In the genomic region with DNA sequence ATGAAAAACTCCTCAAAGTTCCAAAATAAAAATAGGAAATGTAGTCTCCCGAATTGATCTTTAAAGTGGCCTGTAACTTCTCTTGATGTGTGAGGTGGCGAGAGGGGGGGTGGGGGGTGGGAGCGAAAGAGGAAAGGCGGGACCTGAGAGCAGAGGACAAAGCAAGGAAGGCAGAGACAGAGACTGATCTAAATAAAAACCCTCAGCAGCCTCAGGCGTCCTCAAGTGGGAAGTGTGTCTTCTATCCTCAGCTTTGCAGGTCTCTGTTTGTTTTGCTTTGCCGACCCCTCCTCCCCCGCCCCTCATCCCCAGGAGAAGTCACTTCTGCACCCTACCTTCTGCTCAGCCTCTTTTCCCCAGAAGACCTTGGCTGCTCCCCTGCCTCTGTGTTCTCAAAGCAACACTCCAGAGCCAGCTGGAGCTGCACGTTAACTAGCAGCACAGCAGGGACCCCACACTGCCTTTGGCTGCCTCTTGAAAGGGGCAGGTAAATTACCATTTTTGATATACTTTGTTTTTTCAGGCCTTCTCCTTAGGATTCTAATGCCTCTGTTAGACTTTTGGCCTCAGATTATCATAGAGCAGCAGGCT, we compare ENCODE assay signal across 11 mouse cellular contexts.
DNase-seq lines count a peak whose midpoint lies in the region; ATAC-seq lines count a peak whose summit lies in the region.
"Had no signal": no experiment of that assay in that cellular context is flagged by ENCODE, and none has a peak within 500 bp of the region (broad histone marks: within the 10 kb centered on the region; RNA-seq: fewer than 3 reads in every experiment).

No protein-coding gene starts in this region.

- ATAC-seq in forebrain, embryonic 11.5 days (replicated peaks; ENCODE audit: low FRiP score): peak; percentile 70

- H3K4me2 ChIP-seq in forebrain, embryonic 11.5 days (ENCODE audit: low read depth, low read length, severe bottlenecking): 0 out of 2 replicates have a peak overlapping the region, but pooled peaks have one; percentile 1
- H3K4me2 ChIP-seq: liver, embryonic 15.5 days had no signal

- WGBS in forebrain, embryonic 11.5 days: under 1% methylated on average over 8 of the region's 8 CpGs
- WGBS in limb, embryonic 10.5 days: 6% methylated on average over 8 of the region's 8 CpGs

- no peaks in the 10 kb centered on the region for H3K27me3 ChIP-seq in forebrain, embryonic 11.5 days (ENCODE audit: control insufficient read depth, insufficient read depth, low read length)
- no peaks in the 10 kb centered on the region for H3K27me3 ChIP-seq in limb, embryonic 10.5 days (ENCODE audit: low read depth, poor library complexity, severe bottlenecking)
- H3K27me3 ChIP-seq: liver, embryonic 15.5 days had no signal

- no peak overlapping the region for H3K27ac ChIP-seq in forebrain, embryonic 11.5 days (ENCODE audit: low read depth, low read length)
- 0 out of 2 replicates have a peak overlapping the region, but pooled peaks have one; percentile 19 for H3K27ac ChIP-seq in limb, embryonic 10.5 days
- H3K27ac ChIP-seq: left cerebral cortex, adult 2 months; liver, embryonic 15.5 days had no signal

- H3K9me3 ChIP-seq in forebrain, embryonic 11.5 days (ENCODE audit: control insufficient read depth, low read length): no peaks in the 10 kb centered on the region
- H3K9me3 ChIP-seq in limb, embryonic 10.5 days (replicated peaks): no peaks in the 10 kb centered on the region
- H3K9me3 ChIP-seq: liver, embryonic 15.5 days had no signal

- H3K4me3 ChIP-seq in forebrain, embryonic 11.5 days (ENCODE audit: low read depth, low read length): no peak overlapping the region
- H3K4me3 ChIP-seq in limb, embryonic 10.5 days: no peak overlapping the region
- H3K4me3 ChIP-seq: left cerebral cortex, adult 2 months; liver, embryonic 15.5 days had no signal

- H3K9ac ChIP-seq in forebrain, embryonic 11.5 days (ENCODE audit: low read length): no peak overlapping the region
- H3K9ac ChIP-seq: liver, embryonic 15.5 days had no signal

- peaks cover 3% of the 10 kb centered on the region; the same call in 1 of the 2 replicates for H3K4me1 ChIP-seq in forebrain, embryonic 11.5 days (replicated peaks; ENCODE audit: control insufficient read depth, insufficient read depth, low read length)
- H3K4me1 ChIP-seq in limb, embryonic 10.5 days: peaks cover 6% of the 10 kb centered on the region
- H3K4me1 ChIP-seq: liver, embryonic 15.5 days had no signal

- H3K36me3 ChIP-seq in forebrain, embryonic 11.5 days (ENCODE audit: control insufficient read depth, insufficient read depth, low read length): no peaks in the 10 kb centered on the region
- no peaks in the 10 kb centered on the region for H3K36me3 ChIP-seq in limb, embryonic 10.5 days
- H3K36me3 ChIP-seq: liver, embryonic 15.5 days had no signal

- peak; percentile 3 for DNase-seq in retina, postnatal 1 day
- no peak for DNase-seq in retina, embryonic 14.5 days (ENCODE audit: low spot score)
- DNase-seq in forebrain, embryonic 11.5 days (ENCODE audit: low spot score): peak; percentile 53
- no peak for DNase-seq in limb, embryonic 10.5 days (ENCODE audit: low spot score)
- no peak for DNase-seq in spleen, postnatal 4 days (ENCODE audit: low spot score in 2 of 2)
- no peak for DNase-seq in kidney, adult 11 months
- DNase-seq in adrenal gland, adult 8-10 months: no peak
- DNase-seq: kidney, postnatal 36 days; thymus, postnatal 36 days had no signal

Comparison
In these comparisons a context has a peak if more than half of its experiments do, and no peak if none do; other contexts are left out.
1. DNase-seq: peak in retina, postnatal 1 day (single experiment) and forebrain, embryonic 11.5 days (single experiment); none in retina, embryonic 14.5 days (single experiment), limb, embryonic 10.5 days (single experiment), spleen, postnatal 4 days (0 of 2), kidney, adult 11 months (single experiment) and adrenal gland, adult 8-10 months (single experiment).